Mouse (Mus musculus) hematopoietic stem cell, adult 5-6 weeks (primary cell): ENCODE results near the gene Slc35c2. TPM values are rescaled to one million over a fixed set of nuclear protein-coding genes. Genes with fewer than 3 reads are reported as not detected.

Experiments
- ATAC-seq, 2 experiments: fragments of 125-278 bp in 1 of 2; replicated peaks in 1 of 2; 2 replicates each; pipeline ENCODE4 v1.8.0; 2016 to 2017; ENCODE audit warnings: inconsistent platforms in 2 of 2, mild to moderate bottlenecking in 2 of 2, moderate number of reproducible peaks in 2 of 2, low read depth in 1 of 2, moderate TSS enrichment in 1 of 2; ENCODE audit not compliant: low FRiP score in 2 of 2, poor library complexity in 2 of 2, severe bottlenecking in 2 of 2, insufficient read depth in 1 of 2, low TSS enrichment in 1 of 2
- total RNA-seq: library from RNA; stranded (forward); fragments of 172-1452, 232-1000 nt; gene quantifications from 2 replicates; pipeline ENCODE4 v1.2.3, GENCODE M21; 2017

The Slc35c2 gene
- total RNA-seq, 1 experiment from 2014 or later = 57.6 TPM

DNA sequence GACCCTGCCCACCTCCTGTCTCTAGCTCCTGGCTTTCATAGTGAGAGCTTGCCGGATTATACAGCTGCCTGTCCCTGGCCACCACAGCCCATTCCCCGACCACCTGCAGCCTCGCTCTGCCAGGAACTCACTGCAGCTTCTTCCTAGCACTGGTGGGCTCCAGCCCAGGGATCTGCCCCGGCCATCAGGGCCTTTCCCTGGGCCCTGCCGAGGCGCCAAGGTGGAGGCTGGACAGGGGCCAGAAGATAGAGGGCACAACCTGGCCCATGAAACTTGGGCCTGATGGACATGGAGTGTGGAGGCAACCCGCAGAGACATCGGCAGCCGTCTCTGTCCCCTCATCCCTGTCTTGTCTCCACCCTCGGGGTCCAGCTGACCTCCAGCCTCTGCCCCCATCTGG, 31.5 kb downstream of the Slc35c2 start:
- no peak for ATAC-seq

DNA sequence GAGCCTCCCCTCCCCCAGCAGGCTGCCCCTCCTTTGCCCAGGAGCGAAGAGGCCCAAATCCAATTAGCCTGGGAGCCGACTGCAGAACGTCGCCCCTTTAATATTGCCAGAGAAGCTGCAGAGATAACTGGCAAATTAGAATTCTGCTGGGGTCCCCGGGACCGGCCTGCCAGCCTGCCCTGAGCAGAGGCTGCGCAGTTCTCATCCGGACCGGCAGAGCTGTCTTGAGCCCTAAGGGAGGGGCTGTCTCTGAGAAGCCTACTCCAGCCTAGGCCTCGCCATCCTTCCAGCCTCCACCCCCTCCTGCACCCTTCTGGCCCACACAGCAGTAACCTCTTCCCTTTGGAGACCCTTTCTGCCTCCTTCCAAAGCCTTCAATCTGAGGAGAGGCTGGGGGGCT, 33.8 kb downstream of the Slc35c2 start:
- ATAC-seq = no peak

DNA sequence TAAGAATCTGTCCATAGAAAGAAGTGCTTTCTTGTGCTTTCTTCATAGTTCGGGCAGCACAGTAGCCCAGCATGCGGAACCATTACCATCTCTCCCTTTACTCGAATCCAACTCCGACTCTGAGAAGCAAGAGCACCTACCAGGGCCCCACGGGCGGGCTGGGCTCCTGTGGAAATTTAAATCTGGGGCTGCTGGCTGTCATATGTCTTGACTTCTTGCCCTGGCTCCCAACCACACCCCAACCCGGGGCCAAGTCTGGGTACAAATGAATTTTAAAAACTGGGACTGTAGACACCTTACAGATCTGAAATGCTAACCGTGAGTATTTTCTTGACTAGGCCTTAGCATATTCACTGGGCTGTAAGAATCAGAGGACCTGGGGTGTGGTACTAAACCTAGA, 34.4 kb downstream of the Slc35c2 start:
- ATAC-seq = no peak

DNA sequence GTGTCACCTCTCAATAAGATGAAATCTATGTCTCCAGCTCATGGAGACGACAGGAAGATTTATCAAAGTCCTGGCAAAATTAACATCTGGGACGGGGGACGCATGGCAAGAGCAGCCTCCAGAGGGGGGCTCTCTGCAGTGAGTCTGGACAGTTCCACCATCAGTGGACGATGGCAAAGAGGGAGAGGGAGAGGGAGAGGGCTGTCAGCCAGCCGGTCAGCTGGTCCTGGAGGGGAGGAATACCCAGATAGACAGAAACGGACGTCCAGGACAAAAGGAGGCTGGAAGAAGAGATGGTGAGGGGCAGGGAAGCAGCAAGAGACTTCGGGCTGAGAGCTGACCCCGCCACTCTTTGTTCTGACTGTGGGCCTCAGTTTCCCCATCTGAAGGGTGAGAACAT, 34.9 kb downstream of the Slc35c2 start:
- no peak for ATAC-seq

DNA sequence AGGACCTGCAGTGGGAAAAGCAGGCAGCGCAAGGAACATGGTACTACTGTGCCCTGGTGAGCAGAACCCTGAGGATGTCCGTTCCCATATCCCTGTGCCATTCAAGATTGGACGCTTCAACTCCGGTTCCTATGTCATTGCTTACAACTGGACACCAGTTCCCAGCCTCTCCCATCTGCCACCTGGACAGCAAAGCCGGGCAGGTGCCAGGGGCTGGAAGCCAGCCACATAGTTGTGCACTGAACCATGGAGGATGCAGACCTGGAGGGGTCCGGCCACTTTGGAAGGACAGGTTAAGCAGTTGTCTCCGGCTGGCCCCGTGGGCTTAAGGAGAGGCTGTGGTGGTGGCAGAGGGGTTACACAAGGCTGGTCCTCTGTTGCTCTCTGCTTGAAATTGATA, 35.3 kb downstream of the Slc35c2 start:
- no peak for ATAC-seq

DNA sequence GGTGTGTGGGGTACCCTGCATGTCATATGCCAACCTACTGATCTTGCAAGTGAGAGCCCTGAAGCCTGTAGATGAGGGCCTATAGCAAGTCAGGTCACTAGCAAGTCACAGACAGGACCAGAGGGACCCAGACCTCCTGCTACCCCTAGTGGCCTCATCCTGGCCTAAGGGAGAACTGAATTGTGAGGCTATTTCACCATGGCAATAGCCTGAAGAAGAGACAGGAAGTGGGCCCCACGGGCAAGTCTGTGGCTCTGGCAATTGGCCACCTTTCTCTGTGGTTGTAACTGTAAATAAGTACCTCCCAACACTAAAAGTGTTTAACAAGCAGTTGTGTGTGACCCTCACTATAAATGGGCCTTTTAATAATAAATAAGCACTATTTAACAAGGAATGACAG, 36.8 kb downstream of the Slc35c2 start:
- peak; percentile 75 to 87 for ATAC-seq

DNA sequence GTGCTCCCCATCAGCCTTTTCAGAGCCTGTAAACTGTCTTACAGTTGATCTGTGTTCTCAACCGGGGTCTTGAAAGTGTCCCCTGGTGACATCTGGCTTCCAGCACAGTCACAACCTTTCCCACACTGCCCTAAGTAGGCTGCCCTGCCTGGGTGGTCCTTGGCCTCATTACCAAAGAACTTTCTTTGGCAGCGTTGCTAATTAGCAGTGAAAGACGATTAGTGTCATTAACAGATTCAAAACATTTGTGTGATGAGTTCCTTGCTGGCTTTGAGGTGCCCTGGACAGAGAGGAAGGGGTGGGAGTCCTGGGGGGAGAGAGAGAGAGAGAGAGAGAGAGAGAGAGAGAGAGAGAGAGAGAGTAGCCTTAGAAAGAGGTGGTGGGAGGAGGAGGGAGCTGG, 38.7 kb downstream of the Slc35c2 start:
- no peak for ATAC-seq

DNA sequence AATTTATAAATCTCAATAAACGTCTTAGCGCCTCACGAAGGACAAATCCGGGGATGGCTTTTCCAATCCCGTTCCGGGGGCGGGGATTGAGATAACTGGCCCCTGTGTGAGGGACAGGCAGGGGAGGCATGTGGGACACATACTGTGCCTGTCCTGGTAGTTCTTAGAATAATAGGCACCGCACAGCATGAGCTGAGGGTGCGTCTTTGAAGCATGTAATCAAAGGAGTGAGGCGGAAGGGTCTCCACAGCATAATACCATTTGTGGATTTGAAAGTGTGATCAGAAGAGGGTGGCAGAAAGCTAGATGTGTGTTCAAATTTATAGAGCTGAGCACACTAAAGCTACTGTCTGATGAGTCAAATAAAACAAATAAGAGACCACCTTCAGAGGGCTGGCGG, 41.3 kb downstream of the Slc35c2 start:
- no peak for ATAC-seq

DNA sequence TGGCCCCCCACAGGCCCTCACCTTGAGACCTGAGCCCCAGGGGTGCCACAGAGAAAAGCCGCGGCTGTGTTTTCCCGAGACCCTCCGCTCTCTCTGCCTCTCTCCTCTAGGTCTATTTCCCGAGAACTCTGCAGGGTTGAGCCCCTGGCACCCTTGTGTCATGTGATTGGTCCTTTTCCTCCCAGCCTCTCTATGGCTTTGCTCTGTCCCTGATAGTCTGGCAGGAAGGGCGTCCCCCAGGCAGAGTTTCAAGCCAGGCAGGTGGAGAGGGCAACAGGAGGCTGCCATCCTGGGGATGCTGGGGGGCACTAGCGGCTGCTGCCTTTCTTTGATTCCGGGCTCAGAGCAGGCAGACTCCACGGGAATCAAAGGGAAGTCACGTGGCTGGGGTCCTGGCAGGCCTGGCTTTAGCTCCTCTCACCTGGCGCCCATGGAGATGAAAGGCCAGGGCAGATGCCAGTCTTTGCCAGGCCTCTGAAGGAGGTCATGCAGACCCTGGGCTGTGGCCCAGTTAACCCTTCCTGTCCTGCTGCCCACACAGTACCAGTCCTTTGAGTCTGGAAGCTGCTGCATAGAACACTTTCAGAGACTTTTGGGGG, 44.4 kb downstream of the Slc35c2 start:
- no peak for ATAC-seq

DNA sequence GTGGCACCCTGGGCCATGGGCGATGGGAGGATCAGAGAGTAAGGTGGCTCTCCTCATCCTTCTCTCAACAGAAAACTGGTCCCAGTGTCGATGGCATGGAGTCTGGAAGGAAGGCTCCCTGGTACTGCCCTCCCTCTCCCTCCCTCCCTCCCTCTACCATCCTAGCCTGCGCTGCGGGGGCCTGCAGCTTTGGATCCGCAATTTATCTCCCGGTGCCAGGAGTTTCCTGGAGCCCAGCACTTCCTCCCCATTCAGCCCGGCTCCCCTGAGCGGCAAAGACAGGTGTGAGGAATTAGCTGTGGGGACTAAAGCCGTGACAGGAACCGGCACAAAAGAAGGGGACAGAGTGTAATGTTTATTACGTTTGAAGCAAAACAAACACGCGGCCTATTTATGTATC, 45.1 kb downstream of the Slc35c2 start:
- ATAC-seq = no peak

DNA sequence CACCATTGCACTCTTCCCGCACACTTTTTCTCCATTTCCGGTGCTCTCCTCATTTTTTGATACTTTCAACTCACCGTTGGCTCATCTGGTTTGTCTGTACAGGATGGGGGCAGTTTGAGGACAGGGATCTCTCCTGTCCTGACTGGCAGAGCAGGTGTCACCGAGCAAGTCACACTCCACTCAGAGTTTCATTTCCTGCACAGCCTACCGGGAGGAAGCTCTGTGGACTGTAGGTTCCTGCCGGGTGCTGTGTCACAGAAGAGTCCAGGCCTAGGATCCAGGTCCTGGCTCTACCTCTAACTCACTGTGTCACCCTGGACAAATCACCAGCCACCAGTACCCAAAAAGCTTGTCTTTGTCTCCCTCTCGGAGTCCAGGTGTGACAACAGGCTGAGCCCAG, 45.9 kb downstream of the Slc35c2 start:
- ATAC-seq = peak; percentile 41 to 65; a peak in 3 of 4 replicates

DNA sequence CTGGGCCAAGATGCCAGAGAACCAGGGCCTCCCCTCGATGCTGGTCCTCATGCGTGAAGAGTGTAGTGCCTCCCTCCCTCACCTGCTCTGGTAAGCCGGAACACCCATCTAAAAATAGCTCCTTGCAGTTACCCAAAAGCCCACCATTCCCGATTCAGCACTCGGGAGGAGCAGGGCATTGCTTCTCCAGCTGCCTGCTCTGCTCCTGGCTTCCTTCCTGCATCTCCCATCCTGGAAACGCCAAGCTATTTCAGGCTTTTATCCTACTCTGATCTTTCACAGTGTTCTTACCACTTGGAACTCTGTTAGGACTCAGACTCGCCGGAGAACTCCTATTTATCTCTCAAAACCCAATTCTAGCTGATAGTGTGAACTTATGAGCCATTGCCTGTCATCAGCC, 47.3 kb downstream of the Slc35c2 start:
- no peak for ATAC-seq

DNA sequence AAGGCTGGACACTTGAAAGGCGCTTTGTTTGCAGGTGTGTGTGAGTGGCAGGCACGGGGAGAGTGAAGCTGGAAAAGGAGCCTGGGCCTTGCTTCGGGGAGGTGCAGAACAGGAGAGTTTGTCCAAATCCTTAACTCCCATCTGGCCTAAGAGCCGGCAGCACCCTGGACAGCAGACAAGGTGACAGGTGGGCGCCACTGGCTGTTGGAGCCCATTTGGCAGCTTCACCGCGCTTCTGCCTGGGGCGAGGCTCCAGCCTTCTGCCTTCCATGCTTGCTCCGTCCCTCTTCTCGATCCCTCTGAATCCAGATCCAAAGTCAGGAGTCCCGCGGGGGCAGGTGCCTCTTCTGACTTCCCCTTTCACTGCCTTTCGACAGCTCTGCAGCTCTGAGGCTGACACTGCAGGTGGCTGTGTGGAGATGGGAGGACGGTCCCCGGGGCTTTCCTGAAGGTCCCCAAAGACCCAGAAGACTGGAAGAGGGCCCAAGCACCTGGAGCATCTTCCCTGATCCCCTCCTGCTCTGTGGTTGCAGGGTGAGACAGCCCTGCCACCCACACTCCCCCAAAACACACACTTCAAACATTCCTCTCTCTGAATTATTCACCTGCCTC, 48.0 kb downstream of the Slc35c2 start:
- no peak; a peak in 1 of 4 replicates for ATAC-seq

DNA sequence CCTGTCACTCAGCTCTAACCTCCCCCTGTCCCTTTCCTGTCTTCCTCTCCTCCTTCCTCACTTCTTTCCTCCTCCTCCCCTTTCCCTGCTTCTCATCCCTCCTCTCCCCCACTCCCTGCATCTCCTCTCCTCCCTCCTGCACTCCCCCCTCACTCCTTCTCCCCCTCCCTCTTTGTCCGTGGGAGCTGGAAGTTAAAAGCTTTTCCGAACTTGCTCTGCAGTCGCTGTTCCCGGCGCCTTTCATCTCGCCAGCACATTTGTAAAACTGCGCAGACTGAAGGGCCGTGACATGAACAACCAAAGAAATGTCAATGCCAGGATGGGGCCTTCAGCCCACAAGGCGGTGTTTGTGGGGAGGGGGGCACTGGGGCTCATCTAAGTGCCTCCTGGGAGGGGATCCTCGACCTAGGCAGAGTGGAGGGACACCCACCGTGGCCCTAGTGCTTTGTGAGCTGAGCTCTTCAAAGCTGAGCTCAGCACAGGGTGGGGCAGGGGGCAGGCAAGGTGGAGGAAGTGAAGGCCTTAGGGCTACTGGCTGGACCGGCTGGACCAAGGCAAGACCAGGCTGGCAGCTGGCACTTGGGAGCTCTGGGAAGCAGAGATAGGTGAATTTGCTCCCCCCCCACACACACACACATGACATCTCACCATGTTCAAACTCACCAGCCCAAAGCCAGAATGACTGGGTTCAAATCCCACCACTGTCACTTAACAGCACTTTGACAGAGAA, 49.1 kb downstream of the Slc35c2 start:
- ATAC-seq = no peak

DNA sequence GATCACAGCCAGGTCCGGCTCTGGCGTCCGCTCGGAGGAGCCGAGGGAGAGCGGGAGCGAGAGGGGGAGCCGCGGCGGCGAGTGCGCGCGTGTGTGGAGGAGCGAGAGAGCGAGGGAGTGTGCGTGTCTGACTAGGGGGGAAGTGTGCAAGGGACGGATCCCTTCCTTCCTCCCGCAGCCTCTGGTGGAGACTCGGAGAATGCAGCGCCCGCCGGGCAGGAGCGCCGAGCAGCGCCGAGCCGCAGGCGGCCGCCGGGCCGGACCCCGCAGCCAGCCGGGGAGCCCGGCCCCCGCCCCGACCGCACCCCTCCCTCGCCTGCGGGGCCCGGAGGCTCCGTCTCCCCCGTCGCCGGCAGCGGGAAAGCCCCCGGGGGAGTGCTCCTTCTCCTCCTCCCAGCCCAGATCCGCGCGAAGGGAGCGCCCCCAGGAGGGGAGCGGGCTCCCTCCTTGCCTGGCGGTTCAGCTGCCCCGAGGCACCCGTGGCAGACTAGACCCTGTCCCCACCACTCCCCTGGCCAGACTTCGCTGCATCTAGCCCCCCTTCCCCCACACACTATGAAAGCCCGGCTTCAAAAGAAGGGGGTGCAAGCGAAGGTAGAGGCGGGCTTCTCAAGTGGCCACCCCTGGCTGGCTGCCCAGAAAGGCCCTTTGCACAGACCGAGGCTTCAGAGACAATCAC, 52.9 kb downstream of the Slc35c2 start, which contains the start of gene Cdh22:
Gene Cdh22 (minus strand): TSS at position 241 of the 679 bp plus-strand sequence.
- peak; percentile 43 to 50; a peak in 2 of 4 replicates for ATAC-seq

DNA sequence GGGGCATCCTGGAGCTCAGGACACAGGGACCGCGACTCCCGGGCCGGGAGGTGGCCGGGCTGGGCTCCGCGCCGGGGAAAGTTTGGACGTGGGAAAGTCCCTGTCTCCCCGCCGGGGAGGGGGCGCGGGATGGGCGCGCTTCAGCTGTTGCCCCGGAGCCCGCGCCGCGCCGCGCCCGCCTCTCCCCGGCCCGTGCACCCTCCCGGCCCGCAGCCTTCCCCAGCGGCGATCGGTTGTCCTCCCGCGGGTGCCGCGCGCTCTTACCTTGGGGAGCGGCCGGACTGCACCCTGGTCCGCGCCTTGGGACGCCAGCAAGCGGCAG, 53.4 kb downstream of the Slc35c2 start:
- no peak for ATAC-seq

DNA sequence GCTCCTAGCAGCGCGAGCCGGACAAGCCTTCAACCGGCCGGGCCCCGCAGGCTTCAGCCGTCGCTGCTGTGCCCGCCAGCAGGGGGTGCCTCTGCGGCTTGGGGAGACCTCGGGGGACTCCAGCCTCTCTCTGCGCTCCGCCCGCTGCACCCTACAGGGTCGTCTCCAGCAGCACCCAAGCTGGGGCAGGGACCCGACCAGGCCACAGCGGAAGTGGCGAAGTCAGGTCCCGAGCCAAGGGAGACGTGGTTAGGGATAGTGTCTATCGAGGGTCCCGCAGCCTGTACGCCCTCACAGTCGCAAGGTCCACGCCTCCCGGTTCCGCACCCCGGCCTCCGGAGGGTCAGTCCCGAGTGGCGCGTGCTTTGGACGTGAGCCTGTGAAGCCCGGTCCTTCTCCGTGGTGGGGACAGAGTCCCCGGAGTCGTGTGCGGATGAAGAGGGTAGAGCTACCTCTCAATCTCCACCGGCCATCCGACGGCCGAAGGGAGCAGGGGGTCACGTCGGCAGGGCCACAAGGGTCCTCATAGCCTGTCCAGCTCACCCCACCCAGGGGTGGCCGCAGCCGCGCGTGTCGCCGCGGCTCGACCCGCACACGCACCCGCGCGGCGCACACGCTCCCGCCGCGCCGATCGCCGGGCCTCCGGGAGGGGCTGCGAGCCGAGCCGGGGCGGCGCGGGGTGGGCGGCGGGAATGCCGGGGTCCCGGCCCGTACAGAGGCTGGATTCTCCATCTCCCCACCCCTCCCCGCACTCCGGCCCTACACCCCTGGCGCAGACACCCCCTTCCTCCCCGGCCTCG, 54.0 kb downstream of the Slc35c2 start:
- peak; percentile 56 to 76; a peak in 3 of 4 replicates for ATAC-seq
